Mouse (Mus musculus) hindbrain, embryonic 14.5 days (tissue): ENCODE results near the gene Ush1g. TPM values are rescaled to one million over a fixed set of nuclear protein-coding genes. Genes with fewer than 3 reads are reported as not detected.

Experiments used
- ATAC-seq: fragments of 200-750 bp; cut with Nextera tagmentation; 2 replicates; pipeline ENCODE4 v1.8.0; 2017; ENCODE audit warnings: moderate number of reproducible peaks, mild to moderate bottlenecking, moderate TSS enrichment, moderate library complexity; ENCODE audit not compliant: low FRiP score
- DNase-seq: peaks from one replicate; pipeline ENCODE4 v3.0.0-alpha.2; 2015; ENCODE audit warnings: low spot score
- H3K27ac ChIP-seq: fragments of 300-500 bp; sonication (generic); 2 replicates; pipeline ENCODE4 v1.5.1; 2014; ENCODE audit warnings: mild to moderate bottlenecking, moderate library complexity
- H3K27me3 ChIP-seq: fragments of 300-500 bp; sonication (generic); 2 replicates; pipeline ENCODE4 v1.6.1; 2014; ENCODE audit warnings: mild to moderate bottlenecking, low read length, mixed read lengths; ENCODE audit not compliant: control insufficient read depth, insufficient read depth
- H3K36me3 ChIP-seq: fragments of 300-500 bp; sonication (generic); replicated peaks from 2 replicates; pipeline ENCODE4 v1.6.1; 2014; ENCODE audit not compliant: control insufficient read depth, insufficient read depth
- H3K4me1 ChIP-seq: fragments of 300-500 bp; sonication (generic); replicated peaks from 2 replicates; pipeline ENCODE4 v1.6.1; 2014; ENCODE audit warnings: antibody characterized with exemption, low read length, mixed read lengths; ENCODE audit not compliant: control insufficient read depth, insufficient read depth
- H3K4me2 ChIP-seq: fragments of 300-500 bp; sonication (generic); replicated peaks from 2 replicates; pipeline ENCODE4 v1.6.1; 2014; ENCODE audit warnings: mild to moderate bottlenecking, moderate library complexity
- H3K4me3 ChIP-seq: fragments of 300-500 bp; sonication (generic); replicated peaks from 2 replicates; pipeline ENCODE4 v1.5.1; 2014; ENCODE audit warnings: mild to moderate bottlenecking, low read length
- H3K9ac ChIP-seq: fragments of 300-500 bp; sonication (generic); 2 replicates; pipeline ENCODE4 v1.6.1; 2014
- H3K9me3 ChIP-seq: fragments of 300-500 bp; sonication (generic); 2 replicates; pipeline ENCODE4 v1.6.1; 2016; ENCODE audit warnings: low read length; ENCODE audit not compliant: control insufficient read depth
- WGBS: fragments of 180-500 bp; shearing (Covaris S2); extraction: QIAGEN DNeasy Blood & Tissue Kit; methylation state at CpG from one replicate; pipeline ENCODE4 v1.1.7; 2014; 5-methylcytosine and 5-hydroxymethylcytosine counted together
- polyA plus RNA-seq: library from polyadenylated mRNA; unstranded; fragments of >200 nt; fragmentation: Nextera tagmentation; extraction: Ambion mirVana; gene quantifications from 2 replicates; pipeline ENCODE4 v1.2.1, GENCODE M21; 2014

Ush1g gene
- polyA plus RNA-seq, 1 experiment from 2014 or later: 0.15 TPM

DNA sequence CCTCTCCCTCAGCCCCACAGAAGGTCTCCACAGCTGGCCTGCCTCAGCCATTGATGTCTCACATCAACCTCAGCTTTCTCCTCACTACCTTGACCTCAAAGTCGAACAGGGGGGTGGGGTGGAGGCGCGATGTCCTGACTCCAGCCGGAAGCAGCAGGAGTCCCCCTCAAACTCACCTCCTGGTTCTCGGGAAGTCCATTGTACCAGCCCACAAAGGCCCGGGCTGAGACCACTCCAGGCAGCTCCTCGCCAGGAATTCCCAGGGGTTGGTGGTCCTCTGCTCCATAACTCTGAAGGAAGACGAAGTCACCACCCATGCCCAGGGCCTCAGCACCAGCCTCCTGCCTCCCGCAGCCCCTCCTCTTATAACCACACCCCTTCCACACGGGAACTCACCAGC is 50.4 kb downstream of the Ush1g start:
- H3K4me1 ChIP-seq: peaks cover 21% of the 10 kb centered on the region
- peaks cover 27% of the 10 kb centered on the region for H3K36me3 ChIP-seq
- ATAC-seq (no peak), DNase-seq (no peak)
- no peak overlapping the region for H3K27ac ChIP-seq
- H3K4me3 ChIP-seq: no peak overlapping the region
- H3K9ac ChIP-seq: no peak overlapping the region
- H3K9me3 ChIP-seq: no peaks in the 10 kb centered on the region
- H3K27me3 ChIP-seq: peaks cover 32% of the 10 kb centered on the region
- H3K4me2 ChIP-seq: no peak overlapping the region
- 72% methylated on average over 10 of the region's 10 CpGs for WGBS

DNA sequence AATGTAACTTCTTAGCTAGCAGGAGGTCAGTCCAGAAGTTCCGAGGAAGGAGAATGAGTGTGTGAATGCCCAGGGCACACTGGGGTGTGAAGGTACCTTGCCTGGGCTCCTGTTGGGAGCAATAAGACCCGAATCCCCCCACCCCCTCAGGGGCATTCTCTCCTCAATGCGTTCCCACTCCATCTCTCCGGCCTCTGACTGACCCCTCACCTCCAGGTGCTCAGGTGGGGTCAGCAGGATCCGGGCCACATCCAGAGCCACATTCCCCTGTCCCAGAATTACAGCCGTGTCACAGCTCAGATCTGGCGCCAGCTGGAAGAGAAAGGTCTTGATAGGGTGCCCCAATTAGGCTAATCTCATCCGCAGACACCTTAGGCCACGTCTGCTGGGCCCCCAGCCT is 50.8 kb downstream of the Ush1g start:
- Histone ChIP-seq H3K36me3 (peaks cover 27% of the 10 kb centered on the region), H3K4me3 (no peak overlapping the region), H3K4me2 (no peak overlapping the region), H3K9me3 (no peaks in the 10 kb centered on the region), H3K9ac (no peak overlapping the region), H3K4me1 (peaks cover 20% of the 10 kb centered on the region), H3K27me3 (peaks cover 37% of the 10 kb centered on the region), H3K27ac (no peak overlapping the region)
- DNase-seq (no peak), ATAC-seq (no peak)
- 86% methylated on average over 9 of the region's 9 CpGs for WGBS

DNA sequence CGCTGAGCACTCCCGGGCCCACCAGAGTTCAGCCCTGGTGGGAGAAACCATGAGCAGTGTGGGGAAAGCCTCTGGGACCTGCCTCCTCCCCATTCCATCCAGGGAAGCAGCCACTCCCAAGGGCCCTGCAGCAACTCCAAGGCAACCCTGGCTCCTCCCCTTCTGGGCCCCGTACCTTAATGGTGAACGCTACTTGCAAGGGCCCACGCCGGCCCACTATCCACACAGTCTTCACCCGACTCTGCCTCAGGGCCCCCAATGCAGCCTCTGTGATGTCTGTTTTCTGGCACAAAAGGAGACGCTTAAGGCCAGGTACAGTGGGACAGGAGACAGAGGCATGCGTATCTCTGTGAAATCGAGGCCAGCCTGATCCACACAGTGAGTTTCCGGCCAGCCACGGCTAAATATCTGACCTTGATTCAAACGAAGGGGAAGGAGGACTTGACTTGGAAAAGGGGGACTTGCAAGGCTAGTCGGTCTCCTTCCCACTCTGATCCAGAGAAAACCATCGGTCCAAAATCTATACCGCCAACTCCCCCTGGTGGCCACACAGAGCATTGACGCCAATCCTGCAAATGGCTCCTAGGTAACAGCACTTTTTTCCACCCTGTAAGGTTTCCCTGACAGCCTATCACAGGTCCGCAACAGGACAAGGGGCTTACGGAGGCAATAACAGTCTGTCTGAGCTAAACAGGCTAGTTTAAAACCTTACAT is 51.5 kb downstream of the Ush1g start:
- no peak for ATAC-seq
- 32% methylated on average over 19 of the region's 19 CpGs for WGBS

DNA sequence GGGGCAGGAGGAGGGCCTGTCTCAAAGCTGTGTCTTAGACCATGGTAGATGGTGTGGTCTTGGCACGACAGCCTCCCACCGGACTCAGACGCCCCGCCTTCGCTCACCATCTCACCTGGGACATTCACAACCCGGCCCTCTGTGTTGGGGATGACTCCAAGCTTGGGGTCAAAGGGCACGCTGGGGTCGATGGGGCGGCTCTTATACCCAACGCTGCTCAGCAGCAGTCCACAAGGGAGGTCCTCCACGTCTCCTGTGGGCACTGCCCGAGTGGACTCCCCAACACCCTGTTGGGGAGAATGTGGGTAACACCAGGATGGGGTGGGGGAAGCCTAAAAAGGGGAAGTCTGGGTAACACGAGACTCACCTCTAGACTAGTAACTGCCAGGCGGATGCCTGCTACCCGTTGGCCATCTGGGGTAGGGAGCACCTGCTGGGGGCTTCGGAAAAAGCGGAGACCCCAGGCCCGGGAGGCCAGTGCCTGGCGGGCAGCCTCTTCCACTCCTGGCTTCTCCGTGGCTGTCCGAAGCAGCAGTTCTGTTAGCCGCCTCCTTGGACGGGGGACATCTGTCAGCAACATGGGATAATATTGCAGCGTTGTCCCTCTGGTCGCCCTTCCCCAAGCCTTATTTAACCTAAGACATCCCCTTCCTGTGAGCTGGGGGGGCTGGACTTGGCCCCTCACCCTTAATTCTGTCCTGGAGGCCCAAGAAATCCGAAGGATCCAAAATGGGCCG is 52.3 kb downstream of the Ush1g start:
- WGBS: 94% methylated on average over 27 of the region's 27 CpGs
- DNase-seq: no peak
- peaks cover 52% of the 10 kb centered on the region for H3K27me3 ChIP-seq
- H3K9me3 ChIP-seq: no peaks in the 10 kb centered on the region
- ATAC-seq: no peak
- no peak overlapping the region for H3K27ac ChIP-seq
- H3K4me3 ChIP-seq: no peak overlapping the region
- no peak overlapping the region for H3K9ac ChIP-seq
- H3K4me1 ChIP-seq: peaks cover 9% of the 10 kb centered on the region
- no peak overlapping the region for H3K4me2 ChIP-seq
- peaks cover 27% of the 10 kb centered on the region for H3K36me3 ChIP-seq

More for the DNA sequence above, 51.5 kb downstream of the Ush1g start:
- Histone ChIP-seq H3K9ac (no peak overlapping the region), H3K9me3 (no peaks in the 10 kb centered on the region), H3K4me1 (peaks cover 12% of the 10 kb centered on the region), H3K27ac (no peak overlapping the region), H3K4me2 (no peak overlapping the region), H3K4me3 (no peak overlapping the region), H3K27me3 (peaks cover 44% of the 10 kb centered on the region), H3K36me3 (peaks cover 27% of the 10 kb centered on the region)
- DNase-seq: peak; percentile 89

DNA sequence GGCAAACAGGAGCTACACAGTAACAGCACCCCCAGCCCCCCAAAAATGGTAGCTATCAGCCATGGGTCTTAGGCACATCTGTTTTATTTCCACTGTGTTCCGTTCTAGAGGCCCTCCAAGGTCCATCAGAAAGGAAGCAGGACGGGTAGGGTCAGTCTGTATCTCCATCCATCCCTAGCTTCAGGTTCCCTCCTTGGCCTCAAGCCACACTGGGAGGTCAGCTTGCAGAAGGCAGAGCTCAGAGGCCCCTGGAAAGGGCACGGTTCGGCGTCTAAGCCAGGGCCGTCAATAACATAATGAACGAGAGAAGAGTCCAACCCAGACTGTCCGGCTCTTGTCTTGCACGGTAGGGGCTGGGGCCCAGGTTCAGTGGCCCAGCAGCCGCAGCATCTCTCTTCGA is 53.9 kb downstream of the Ush1g start:
- 67% methylated on average over 11 of the region's 11 CpGs for WGBS
- peaks cover 27% of the 10 kb centered on the region for H3K36me3 ChIP-seq
- no peak overlapping the region for H3K4me2 ChIP-seq
- H3K4me1 ChIP-seq: peaks cover 9% of the 10 kb centered on the region
- no peak overlapping the region for H3K9ac ChIP-seq
- H3K9me3 ChIP-seq: no peaks in the 10 kb centered on the region
- H3K27ac ChIP-seq: no peak overlapping the region
- H3K4me3 ChIP-seq: no peak overlapping the region
- peaks cover 68% of the 10 kb centered on the region for H3K27me3 ChIP-seq
- DNase-seq (no peak), ATAC-seq (no peak)

DNA sequence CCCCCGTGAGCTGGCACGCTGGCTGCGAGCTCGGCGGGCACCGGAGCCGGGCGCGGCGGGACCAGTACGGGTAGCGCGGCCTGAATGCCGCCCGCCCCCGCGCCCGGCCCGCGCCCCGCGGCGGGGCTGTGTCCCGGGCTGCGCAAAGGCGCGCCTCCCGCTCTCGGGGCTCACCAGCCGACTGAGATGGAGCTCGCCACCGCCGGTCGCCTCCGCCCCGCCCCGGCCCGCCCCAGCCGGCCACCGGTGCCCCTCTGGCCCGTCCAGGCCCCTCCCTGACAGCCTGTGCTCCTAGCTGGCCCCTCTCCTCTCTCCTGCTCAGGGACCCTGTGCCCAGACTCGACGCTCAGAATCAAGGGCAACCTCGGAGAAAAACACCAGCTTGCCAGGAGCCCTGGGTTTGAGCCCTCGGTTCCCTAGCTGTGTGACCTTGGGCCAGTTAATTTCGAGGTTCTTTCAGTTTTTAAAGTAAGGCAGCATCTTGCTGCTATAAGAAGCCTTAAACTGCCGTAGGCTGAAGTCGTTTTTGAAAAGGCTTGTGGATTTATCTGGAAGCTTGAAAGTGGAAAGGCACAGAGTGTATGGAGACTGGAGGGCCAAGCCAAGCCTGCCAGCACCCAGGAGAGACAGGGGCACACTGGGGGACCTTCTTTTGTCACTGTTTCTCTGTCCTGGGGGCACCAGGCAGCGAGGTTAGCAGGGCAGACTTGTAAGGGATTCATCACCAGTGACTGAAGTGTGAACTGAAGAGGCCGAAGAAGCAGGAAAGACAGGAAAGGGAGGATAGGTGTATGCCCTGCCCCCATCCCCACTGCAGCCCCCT is 54.6 kb downstream of the Ush1g start, which contains the start of gene Grin2c:
Gene Grin2c, minus strand, starts transcription at position 183 of the 823 bp plus-strand sequence.
- ATAC-seq (0 out of 2 replicates have a peak, but pooled peaks have one; percentile 28), DNase-seq (no peak)
- Histone ChIP-seq H3K27me3 (peaks cover 74% of the 10 kb centered on the region), H3K9ac (no peak within 1 kb of the TSS; the same call in 1 of the 2 replicates), H3K4me2 (peak within 1 kb of the TSS; percentile 57), H3K27ac (no peak within 1 kb of the TSS), H3K4me3 (peak within 1 kb of the TSS; percentile 29), H3K4me1 (peaks cover 9% of the 10 kb centered on the region), H3K36me3 (peaks cover 23% of the 10 kb centered on the region), H3K9me3 (no peaks in the 10 kb centered on the region)
- WGBS: 10% methylated on average over 29 of the region's 50 CpGs

DNA sequence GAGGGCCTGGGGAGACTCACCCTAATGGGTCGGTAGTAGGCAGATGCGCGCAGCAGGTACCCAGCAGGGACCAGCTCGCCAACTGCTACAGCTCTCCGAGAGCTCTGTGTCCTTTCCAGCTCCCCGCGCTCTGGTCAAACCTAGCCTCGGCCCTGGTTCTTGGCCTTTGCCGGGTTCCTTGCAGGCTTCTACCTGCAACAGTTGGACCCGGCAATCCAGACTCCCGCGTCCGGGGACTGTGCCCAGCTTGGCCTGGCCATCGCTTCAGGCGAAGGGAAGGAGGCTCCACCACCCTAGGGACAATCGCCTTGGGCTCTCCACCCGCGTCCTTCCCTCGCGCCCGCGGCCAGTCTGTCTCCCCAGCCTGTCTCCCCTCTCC is 55.5 kb downstream of the Ush1g start:
- WGBS: 3% methylated on average over 22 of the region's 22 CpGs
- DNase-seq (no peak), ATAC-seq (no peak)
- H3K27ac ChIP-seq: no peak overlapping the region
- peak overlapping the region; percentile 29 for H3K4me3 ChIP-seq
- H3K9ac ChIP-seq: no peak overlapping the region
- peaks cover 9% of the 10 kb centered on the region for H3K4me1 ChIP-seq
- peaks cover 20% of the 10 kb centered on the region for H3K36me3 ChIP-seq
- H3K9me3 ChIP-seq: no peaks in the 10 kb centered on the region
- H3K27me3 ChIP-seq: peaks cover 83% of the 10 kb centered on the region
- H3K4me2 ChIP-seq: peak overlapping the region; percentile 57

DNA sequence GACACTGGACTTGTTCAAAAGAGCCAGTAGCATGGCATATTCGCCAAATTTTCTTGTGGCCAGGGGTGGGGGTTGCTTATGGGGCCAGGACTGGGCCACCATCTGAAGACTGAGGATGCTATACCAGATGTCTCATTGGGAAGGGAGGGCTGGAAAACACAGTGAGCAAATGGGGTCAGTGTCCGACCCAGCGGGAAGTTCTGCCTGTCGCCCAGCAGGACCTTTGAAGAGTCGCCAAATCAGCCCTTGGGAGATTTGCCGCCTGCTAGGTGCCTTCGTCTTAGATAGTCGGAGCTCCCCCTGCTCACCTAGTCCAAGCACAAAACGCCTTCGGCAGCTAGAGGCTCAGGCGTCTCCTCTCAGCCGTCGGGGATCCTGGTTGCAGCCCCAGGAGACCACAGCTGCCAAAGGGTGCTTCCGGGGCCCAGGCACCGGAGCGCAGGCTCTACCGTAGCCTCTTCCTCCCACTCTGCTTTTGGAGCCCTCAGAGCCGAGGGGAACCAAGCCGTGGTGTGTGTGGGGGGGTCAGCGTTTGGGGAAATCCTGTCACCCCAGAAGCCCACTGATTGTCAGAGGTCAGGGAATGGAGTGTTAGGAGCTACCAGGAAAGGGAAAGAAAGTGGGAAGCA is 56.0 kb downstream of the Ush1g start:
- Histone ChIP-seq H3K4me2 (no peak overlapping the region; the same call in 1 of the 2 replicates), H3K4me1 (peaks cover 9% of the 10 kb centered on the region), H3K9me3 (no peaks in the 10 kb centered on the region), H3K9ac (no peak overlapping the region), H3K36me3 (peaks cover 20% of the 10 kb centered on the region), H3K4me3 (no peak overlapping the region), H3K27me3 (peaks cover 88% of the 10 kb centered on the region), H3K27ac (no peak overlapping the region)
- ATAC-seq (no peak), DNase-seq (no peak)
- WGBS: 3% methylated on average over 20 of the region's 20 CpGs
